8 mouse cellular contexts compared by ENCODE assay signal in the genomic region with DNA sequence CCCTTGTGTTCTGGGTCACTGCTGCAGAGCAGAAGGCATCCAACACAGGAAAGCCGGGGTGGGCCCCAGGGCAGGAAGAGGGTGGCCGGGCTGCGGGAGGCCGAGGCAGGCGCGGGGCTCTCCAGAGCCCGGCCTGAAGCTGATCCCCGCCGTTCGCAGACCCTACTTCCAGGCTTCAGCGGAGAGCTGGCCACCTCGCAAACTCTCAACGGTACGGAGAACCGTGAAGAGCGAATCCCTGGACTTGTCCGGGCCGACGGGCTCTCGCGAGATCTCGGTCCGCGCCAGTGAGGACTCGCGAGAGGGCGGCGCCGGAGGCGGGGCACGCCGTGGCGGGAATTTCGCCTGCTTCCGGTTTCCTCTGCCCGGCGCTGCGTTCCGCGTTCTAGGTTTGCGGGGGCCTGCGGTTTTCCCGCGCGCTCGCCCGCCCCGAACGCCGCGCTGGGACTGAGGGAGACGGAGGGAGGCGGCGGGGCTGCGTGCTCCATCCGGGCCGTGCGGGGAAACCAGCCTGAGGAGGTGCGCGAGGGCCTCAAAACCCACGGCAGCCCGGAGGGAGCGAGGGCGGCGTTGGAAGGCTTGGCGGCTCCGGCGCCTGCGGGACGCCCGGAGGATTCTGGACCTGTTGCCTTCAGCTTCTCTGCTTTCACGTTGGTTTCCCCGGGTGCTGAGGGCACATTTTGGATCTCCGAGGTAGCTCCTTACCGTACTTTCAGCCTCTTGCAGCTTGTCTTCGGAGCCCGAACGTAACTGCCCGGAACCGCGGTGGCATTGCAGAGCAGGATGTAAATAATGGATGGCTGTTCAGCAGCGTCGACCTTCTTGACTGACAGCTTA. TPM values are rescaled to one million over a fixed set of nuclear protein-coding genes. Genes with fewer than 3 reads are reported as not detected.
DNase-seq lines count a peak whose midpoint lies in the region; ATAC-seq and TF ChIP-seq lines count a peak whose summit lies in the region.

A gene (plus strand): TSS at position 336 of the 837 bp plus-strand sequence.

- intact Hi-C loops in heart, postnatal 36 days (cut with DNase I), result loop anchor here (2.0 kb wide), 1 partner anchor 404 kb away; no protein-coding TSS in a partner anchor

- H3K9ac ChIP-seq in forebrain, embryonic 16.5 days (replicated peaks; ENCODE audit: low read depth, low read length), result peak within 1 kb of the TSS; percentile 98
- H3K9ac ChIP-seq in lung, embryonic 14.5 days, result peak within 1 kb of the TSS; percentile 92

- H3K9me3 ChIP-seq in G1E (replicated peaks), result no peaks in the 10 kb centered on the region
- 0 out of 2 replicates have a peak, but pooled peaks cover 1% of the 10 kb centered on the region for H3K9me3 ChIP-seq in forebrain, embryonic 16.5 days (ENCODE audit: control insufficient read depth, low read length)
- no peaks in the 10 kb centered on the region for H3K9me3 ChIP-seq in lung, embryonic 14.5 days (ENCODE audit: low read depth, low read length)

- peak within 1 kb of the TSS; percentile 87 for H3K4me3 ChIP-seq in G1E (ENCODE audit: low read depth, low read length)
- H3K4me3 ChIP-seq in forebrain, embryonic 16.5 days (replicated peaks; ENCODE audit: low read length), result peak within 1 kb of the TSS; percentile 99
- peak within 1 kb of the TSS; percentile 68 for H3K4me3 ChIP-seq in layer of hippocampus, adult 2 months
- peak within 1 kb of the TSS; percentile 83 for H3K4me3 ChIP-seq in lung, embryonic 14.5 days (ENCODE audit: low read depth, low read length)
- H3K4me3 ChIP-seq in olfactory bulb, adult 2 months (ENCODE audit: insufficient read depth, low read depth, low read length), result peak within 1 kb of the TSS; percentile 75
- peak within 1 kb of the TSS; percentile 75 for H3K4me3 ChIP-seq in thymus, adult 2 months (ENCODE audit: control insufficient read depth, insufficient read depth, low read length)

- ATAC-seq in G1E (ENCODE audit: extremely low read depth, insufficient number of reproducible peaks, low FRiP score, poor library complexity, severe bottlenecking), result peak; percentile 79
- peak; percentile 99 for ATAC-seq in forebrain, embryonic 16.5 days
- peak; percentile 99 for ATAC-seq in lung, embryonic 14.5 days (ENCODE audit: insufficient read depth)

- peak; percentile 84 for DNase-seq in G1E (ENCODE audit: low spot score)
- peak; percentile 91 for DNase-seq in cerebellum, adult 18-20 months
- DNase-seq in heart, postnatal 36 days, result peak; percentile 92 to 96
- peak; percentile 89 for DNase-seq in layer of hippocampus, adult 2 months (ENCODE audit: low spot score in 2 of 2)
- peak; percentile 97 for DNase-seq in lung, embryonic 14.5 days
- DNase-seq in thymus, adult 2 months, result peak; percentile 88

- H3K27ac ChIP-seq in forebrain, embryonic 16.5 days (ENCODE audit: low read length), result peak within 1 kb of the TSS; percentile 95
- peak within 1 kb of the TSS; percentile 95 for H3K27ac ChIP-seq in layer of hippocampus, adult 2 months
- peak within 1 kb of the TSS; percentile 98 for H3K27ac ChIP-seq in lung, embryonic 14.5 days (ENCODE audit: low read depth)
- H3K27ac ChIP-seq in olfactory bulb, adult 2 months (ENCODE audit: insufficient read depth, low read depth, low read length), result peak within 1 kb of the TSS; percentile 58; the same call in 1 of the 2 replicates
- H3K27ac ChIP-seq in thymus, adult 2 months (ENCODE audit: control insufficient read depth, insufficient read depth, low read length), result peak within 1 kb of the TSS; percentile 54; the same call in 1 of the 2 replicates

- peaks cover 21% of the 10 kb centered on the region for H3K36me3 ChIP-seq in G1E (replicated peaks)
- H3K36me3 ChIP-seq in forebrain, embryonic 16.5 days (ENCODE audit: control insufficient read depth, insufficient read depth), result no peaks in the 10 kb centered on the region
- H3K36me3 ChIP-seq in lung, embryonic 14.5 days (ENCODE audit: insufficient read depth), result peaks cover 19% of the 10 kb centered on the region; the same call in 1 of the 2 replicates
- no peaks in the 10 kb centered on the region for H3K36me3 ChIP-seq in thymus, adult 2 months (ENCODE audit: control insufficient read depth, insufficient read depth, low read length)

- peak within 1 kb of the TSS; percentile 66 for H3K4me2 ChIP-seq in forebrain, embryonic 16.5 days (ENCODE audit: low read length)
- peak within 1 kb of the TSS; percentile 78 for H3K4me2 ChIP-seq in lung, embryonic 14.5 days

- TF ChIP-seq CTCF in G1E (IDR thresholded peaks at IDR 0.05; ENCODE audit: low read depth, low read length), result no peak
- no peak for TF ChIP-seq CTCF in layer of hippocampus, adult 2 months (conservative IDR thresholded peaks at IDR 0.05)
- no peak for TF ChIP-seq CTCF in lung, embryonic 14.5 days (IDR thresholded peaks at IDR 0.05; ENCODE audit: low read depth)
- TF ChIP-seq CTCF in olfactory bulb, adult 2 months (IDR thresholded peaks at IDR 0.05; ENCODE audit: insufficient read depth, low read depth, low read length), result no peak
- 0 out of 2 replicates have a peak, but pooled peaks have one; percentile 37 for TF ChIP-seq CTCF in thymus, adult 2 months (IDR thresholded peaks at IDR 0.05; ENCODE audit: borderline replicate concordance, control insufficient read depth, extremely low read depth, insufficient read depth, low read length, poor library complexity)

- under 1% methylated on average over 83 of the region's 83 CpGs for WGBS in forebrain, embryonic 16.5 days
- WGBS in lung, embryonic 14.5 days, result under 1% methylated on average over 83 of the region's 83 CpGs
- under 1% methylated on average over 83 of the region's 83 CpGs for whole genome bisulfite sequencing in olfactory bulb, adult 2 months
- WGBS in thymus, adult 2 months, result under 1% methylated on average over 83 of the region's 83 CpGs

- H3K27me3 ChIP-seq in G1E (ENCODE audit: insufficient read depth, low read length), result no peaks in the 10 kb centered on the region
- no peaks in the 10 kb centered on the region for H3K27me3 ChIP-seq in forebrain, embryonic 16.5 days (replicated peaks; ENCODE audit: control insufficient read depth, insufficient read depth, low read length)
- H3K27me3 ChIP-seq in lung, embryonic 14.5 days (ENCODE audit: insufficient read depth, low read length), result no peaks in the 10 kb centered on the region
- H3K27me3 ChIP-seq in thymus, adult 2 months (ENCODE audit: control insufficient read depth, insufficient read depth, low read length), result no peaks in the 10 kb centered on the region

- peaks cover 20% of the 10 kb centered on the region for H3K4me1 ChIP-seq in G1E (ENCODE audit: insufficient read depth, low read depth, low read length)
- H3K4me1 ChIP-seq in forebrain, embryonic 16.5 days (replicated peaks; ENCODE audit: control insufficient read depth, insufficient read depth, low read length), result peaks cover 7% of the 10 kb centered on the region; the same call in 1 of the 2 replicates
- no peaks in the 10 kb centered on the region for H3K4me1 ChIP-seq in lung, embryonic 14.5 days (ENCODE audit: insufficient read depth)
- H3K4me1 ChIP-seq in olfactory bulb, adult 2 months (ENCODE audit: control insufficient read depth, insufficient read depth, low read length), result no peaks in the 10 kb centered on the region
- H3K4me1 ChIP-seq in thymus, adult 2 months (replicated peaks; ENCODE audit: control insufficient read depth, insufficient read depth, low read length), result no peaks in the 10 kb centered on the region

- peak; percentile 70 for TF ChIP-seq POLR2A in olfactory bulb, adult 2 months (IDR thresholded peaks at IDR 0.05; ENCODE audit: insufficient read depth, low read depth, low read length)
- TF ChIP-seq POLR2A in thymus, adult 2 months (IDR thresholded peaks at IDR 0.05; ENCODE audit: control insufficient read depth, extremely low read depth, insufficient read depth, low read length, poor library complexity), result peak; percentile 65

RNA-seq across cellular contexts. Expression of the gene that starts here (rescaled TPM):
- total RNA-seq in G1E (2014; fragmentation: Nextera tagmentation) (96.3 and 108 TPM in 2 replicates), G1E (2017) (72.8 and 84.0 TPM in 2 replicates)
- 109 and 118 TPM in 2 replicates for polyA plus RNA-seq in G1E (2012)
- 17.4 and 22.0 TPM in 2 replicates for polyA plus RNA-seq in forebrain, embryonic 16.5 days (2015; fragmentation: Nextera tagmentation; extraction: Ambion mirVana)
- under 1 TPM; 0.68 to 0.69 TPM for total RNA-seq in heart, postnatal 36 days (2021)
- 1 to 10 TPM in 1 of 2 experiments, under 1 TPM in 1; 0.98 to 1.3 TPM for total RNA-seq in layer of hippocampus, adult 2 months (2021)
- 37.7 and 42.5 TPM in 2 replicates for polyA plus RNA-seq in lung, embryonic 14.5 days (2014; fragmentation: Nextera tagmentation; extraction: Ambion mirVana)
- polyA plus RNA-seq in olfactory bulb, adult 2 months (2012; ENCODE audit: insufficient read depth, insufficient read length, low replicate concordance, missing spikeins), result not detected in 2 replicates
- polyA plus RNA-seq in thymus, adult 2 months (2012; rRNA removed), result 17.3 and 21.0 TPM in 2 replicates

Comparison
In these comparisons a context has a peak if more than half of its experiments do, and no peak if none do; other contexts are left out.
1. Peak in every context shown above with its lines: DNase-seq, ATAC-seq, H3K4me3 ChIP-seq and H3K27ac ChIP-seq.
2. RNA of the gene that starts here (total RNA-seq): 72.8 to 108 TPM in G1E; 0.98 to 1.3 TPM in layer of hippocampus, adult 2 months and 0.68 to 0.69 TPM in heart, postnatal 36 days; every median in the first group is over 10 times any median in the second.
3. RNA of the gene that starts here (polyA plus RNA-seq): 109 to 118 TPM in G1E, 37.7 to 42.5 TPM in lung, embryonic 14.5 days, 17.4 to 22.0 TPM in forebrain, embryonic 16.5 days and 17.3 to 21.0 TPM in thymus, adult 2 months; not detected in olfactory bulb, adult 2 months; every median in the first group is over 10 times any median in the second.
4. Peak in DNase-seq in heart, postnatal 36 days; RNA of the gene not detected or under 1 TPM.